Mouse (Mus musculus) heart, adult 8-10 months (tissue): Measurements from ENCODE around the gene Nhej1. TPM values are rescaled to one million over a fixed set of nuclear protein-coding genes. Genes with fewer than 3 reads are reported as not detected.

Source experiments
- DNase-seq: peaks from one replicate; pipeline ENCODE4 v3.0.0; 2022; ENCODE audit warnings: low spot score
- total RNA-seq, 4 experiments: library from RNA; stranded (reverse); gene quantifications; 2 replicates each; pipeline ENCODE4 v1.2.4; 2022

The Nhej1 gene
- total RNA-seq, 4 experiments from 2014 or later, result 3.7 to 5.2 (median 4.6) TPM

- no peak for DNase-seq
Measured at GRCm38 (mm10) chr1:74935402-74935801, 189.6 kb downstream of the Nhej1 start, which contains the start of gene Cfap65. TSS of gene Cfap65 (minus strand) at chr1:74935599.

- no peak for DNase-seq
Measured at GRCm38 (mm10) chr1:74927621-74928296, 197.2 kb downstream of the Nhej1 start.

DNA sequence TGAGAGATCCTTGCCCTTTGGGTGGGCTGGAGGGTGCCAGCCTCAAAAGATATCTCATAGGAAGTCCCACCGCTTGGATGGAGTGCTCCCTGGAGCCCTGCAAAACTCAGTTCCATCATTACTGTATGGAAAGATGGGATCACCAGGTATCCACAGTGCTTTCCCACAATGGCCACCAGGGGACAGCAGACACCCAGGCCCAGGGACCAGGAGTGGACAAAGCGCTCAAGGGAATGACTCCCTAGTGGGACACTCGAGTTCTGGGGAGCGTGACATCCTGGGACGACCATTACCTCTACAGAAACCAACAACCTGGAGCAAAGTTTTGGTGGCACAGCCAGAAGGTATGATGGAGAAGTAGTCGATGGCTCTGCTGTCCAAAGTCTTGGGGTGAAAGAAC, 198.3 kb downstream of the Nhej1 start:
- DNase-seq, result peak; percentile 21

- no peak for DNase-seq
Measured at GRCm38 (mm10) chr1:74924464-74924863, 200.5 kb downstream of the Nhej1 start.

Other genes with a start within 250 kb of the Nhej1 start
- gene Fev, start 239.8 kb downstream of the Nhej1 start, total RNA-seq, result not detected
- not detected for gene Cryba2, start 232.1 kb downstream of the Nhej1 start, total RNA-seq
- gene Cfap65, start 189.6 kb downstream of the Nhej1 start, total RNA-seq, result not detected
- gene Ihh, start 173.5 kb downstream of the Nhej1 start, total RNA-seq, result under 1 TPM in 1 of 4 experiments, not detected in 3; 0.24 TPM
- gene Slc23a3, start 8.7 kb upstream of the Nhej1 start, total RNA-seq, result under 1 TPM; 0.53 to 0.71 (median 0.61) TPM
- 10 to 100 TPM; 19.8 to 26.4 (median 21.0) TPM for gene Cnppd1, start 17.5 kb upstream of the Nhej1 start, total RNA-seq
- 10 to 100 TPM; 15.8 to 24.8 (median 20.7) TPM for gene Retreg2, start 17.6 kb upstream of the Nhej1 start, total RNA-seq
- gene Zfand2b, start 43.4 kb upstream of the Nhej1 start, total RNA-seq, result 10 to 100 TPM; 14.6 to 16.9 (median 15.7) TPM
- 10 to 100 TPM; 24.7 to 34.9 (median 28.8) TPM for gene Abcb6, start 55.2 kb upstream of the Nhej1 start, total RNA-seq
- gene Ankzf1, start 67.0 kb upstream of the Nhej1 start, total RNA-seq, result 10 to 100 TPM in 2 of 4 experiments, 1 to 10 TPM in 2; 7.7 to 13.9 (median 10.2) TPM
- gene Atg9a, start 67.0 kb upstream of the Nhej1 start, total RNA-seq, result 10 to 100 TPM; 67.6 to 77.9 (median 71.6) TPM
- gene Glb1l, start 85.6 kb upstream of the Nhej1 start, total RNA-seq, result 1 to 10 TPM; 1.1 to 4.1 (median 2.3) TPM
- gene Stk16, start 85.6 kb upstream of the Nhej1 start, total RNA-seq, result 10 to 100 TPM; 29.3 to 44.0 (median 36.4) TPM
- gene Tuba4a, start 94.7 kb upstream of the Nhej1 start, total RNA-seq, result 1,000 to 10,000 TPM in 1 of 4 experiments, 100 to 1,000 TPM in 3; 786 to 1,317 (median 908) TPM
- gene A630095N17Rik, start 106.9 kb upstream of the Nhej1 start, total RNA-seq, result not detected
- 100 to 1,000 TPM; 102 to 135 (median 117) TPM for gene Dnajb2, start 111.2 kb upstream of the Nhej1 start, total RNA-seq
- gene Ptprn, start 139.3 kb upstream of the Nhej1 start, total RNA-seq, result 1 to 10 TPM; 1.4 to 3.2 (median 1.8) TPM
- gene Resp18, start 153.2 kb upstream of the Nhej1 start, total RNA-seq, result not detected
- 10 to 100 TPM; 85.4 to 89.1 (median 86.9) TPM for gene Dnpep, start 192.8 kb upstream of the Nhej1 start, total RNA-seq
- 1,000 to 10,000 TPM; 1,263 to 1,551 (median 1,367) TPM for gene Des, start 235.1 kb upstream of the Nhej1 start, total RNA-seq